In genomic region chr16:94782110-94782946, GRCm38 (mm10) we compare ENCODE assay signal across 9 mouse cellular contexts.
A peak's percentile ranks its signal among the peaks of the same experiment; 100 is the strongest.
DNase-seq lines count a peak whose midpoint lies in the region; ATAC-seq and TF ChIP-seq lines count a peak whose summit lies in the region.
"Had no signal": no experiment of that assay in that cellular context is flagged by ENCODE, and none has a peak within 500 bp of the region (broad histone marks: within the 10 kb centered on the region; RNA-seq: fewer than 3 reads in every experiment).

No protein-coding gene starts in this region.

- TF ChIP-seq EP300 in heart, adult 2 months (IDR thresholded peaks at IDR 0.05; ENCODE audit: insufficient read depth, low read depth, low read length), result no peak

- no peak overlapping the region for H3K4me3 ChIP-seq in midbrain, embryonic 13.5 days (replicated peaks)
- H3K4me3 ChIP-seq in midbrain, embryonic 11.5 days (ENCODE audit: low read depth, low read length), result no peak overlapping the region
- no peak overlapping the region for H3K4me3 ChIP-seq in stomach, embryonic 14.5 days (ENCODE audit: low read depth, low read length)
- no peak overlapping the region for H3K4me3 ChIP-seq in heart, embryonic 10.5 days
- no peak overlapping the region for H3K4me3 ChIP-seq in heart, adult 2 months

- TF ChIP-seq POLR2A in heart, adult 2 months (IDR thresholded peaks at IDR 0.05; ENCODE audit: insufficient read depth, low read depth, low read length), result no peak

- ATAC-seq in midbrain, embryonic 13.5 days, result 0 out of 2 replicates have a peak, but pooled peaks have one; percentile 43
- no peak for ATAC-seq in midbrain, embryonic 11.5 days (ENCODE audit: low FRiP score)
- ATAC-seq in stomach, embryonic 14.5 days (ENCODE audit: insufficient number of reproducible peaks, insufficient read depth, low FRiP score, low read depth), result peak; percentile 37; the same call in 1 of the 2 replicates

- peak; percentile 25 for DNase-seq in cerebellum, adult 8-10 months
- no peak for DNase-seq in cerebellum, adult 11-12 months
- DNase-seq in midbrain, embryonic 11.5 days (ENCODE audit: low spot score, missing footprints), result no peak
- peak; percentile 57 to 60 for DNase-seq in layer of hippocampus, postnatal 36 days
- DNase-seq in heart, embryonic 10.5 days (ENCODE audit: low spot score), result no peak
- DNase-seq in heart, adult 2 months, result no peak
- DNase-seq: adrenal gland, adult 8-10 months had no signal

- H3K79me2 ChIP-seq in heart, adult 2 months (replicated peaks; ENCODE audit: control insufficient read depth, insufficient read depth, low read length), result no peaks in the 10 kb centered on the region

- no peak overlapping the region for H3K9ac ChIP-seq in midbrain, embryonic 13.5 days (replicated peaks)
- H3K9ac ChIP-seq in midbrain, embryonic 11.5 days (ENCODE audit: low read length), result no peak overlapping the region
- no peak overlapping the region for H3K9ac ChIP-seq in stomach, embryonic 14.5 days (replicated peaks; ENCODE audit: low read depth, low read length)
- H3K9ac ChIP-seq in heart, adult 2 months (ENCODE audit: low read depth, low read length), result no peak overlapping the region

- TF ChIP-seq CTCF in heart, adult 2 months (IDR thresholded peaks at IDR 0.05), result no peak

- H3K27me3 ChIP-seq in midbrain, embryonic 13.5 days, result peaks cover 7% of the 10 kb centered on the region
- no peaks in the 10 kb centered on the region for H3K27me3 ChIP-seq in midbrain, embryonic 11.5 days (ENCODE audit: control insufficient read depth, insufficient read depth, low read length)
- no peaks in the 10 kb centered on the region for H3K27me3 ChIP-seq in stomach, embryonic 14.5 days (ENCODE audit: control insufficient read depth, insufficient read depth, low read length)
- H3K27me3 ChIP-seq in heart, embryonic 10.5 days (ENCODE audit: insufficient read depth, poor library complexity, severe bottlenecking), result 0 out of 2 replicates have a peak, but pooled peaks cover 2% of the 10 kb centered on the region
- no peaks in the 10 kb centered on the region for H3K27me3 ChIP-seq in heart, adult 2 months (ENCODE audit: control insufficient read depth, insufficient read depth, low read length)

- H3K4me2 ChIP-seq in midbrain, embryonic 13.5 days (replicated peaks), result peak overlapping the region; percentile 30
- H3K4me2 ChIP-seq in midbrain, embryonic 11.5 days, result no peak overlapping the region
- H3K4me2 ChIP-seq in stomach, embryonic 14.5 days (replicated peaks; ENCODE audit: low read depth, low read length), result no peak overlapping the region

- WGBS in midbrain, embryonic 13.5 days, result 69% methylated on average over 24 of the region's 24 CpGs
- WGBS in midbrain, embryonic 11.5 days, result 81% methylated on average over 24 of the region's 24 CpGs
- 72% methylated on average over 24 of the region's 24 CpGs for WGBS in stomach, embryonic 14.5 days
- WGBS in heart, embryonic 10.5 days, result 82% methylated on average over 24 of the region's 24 CpGs
- 77% methylated on average over 24 of the region's 24 CpGs for WGBS in heart, adult 2 months

- H3K4me1 ChIP-seq in midbrain, embryonic 13.5 days (replicated peaks), result 0 out of 2 replicates have a peak, but pooled peaks cover 11% of the 10 kb centered on the region
- no peaks in the 10 kb centered on the region for H3K4me1 ChIP-seq in midbrain, embryonic 11.5 days (ENCODE audit: control insufficient read depth, insufficient read depth, low read length)
- H3K4me1 ChIP-seq in stomach, embryonic 14.5 days (ENCODE audit: control insufficient read depth, insufficient read depth, low read length), result no peaks in the 10 kb centered on the region
- no peaks in the 10 kb centered on the region for H3K4me1 ChIP-seq in heart, embryonic 10.5 days
- H3K4me1 ChIP-seq in heart, adult 2 months (ENCODE audit: control insufficient read depth, insufficient read depth, low read length), result no peaks in the 10 kb centered on the region

- no peaks in the 10 kb centered on the region for H3K9me3 ChIP-seq in midbrain, embryonic 13.5 days
- no peaks in the 10 kb centered on the region for H3K9me3 ChIP-seq in midbrain, embryonic 11.5 days (ENCODE audit: control insufficient read depth, low read length)
- no peaks in the 10 kb centered on the region; the same call in 1 of the 2 replicates for H3K9me3 ChIP-seq in stomach, embryonic 14.5 days (ENCODE audit: control insufficient read depth, low read depth, low read length)
- H3K9me3 ChIP-seq in heart, embryonic 10.5 days, result no peaks in the 10 kb centered on the region

- H3K36me3 ChIP-seq in midbrain, embryonic 13.5 days, result no peaks in the 10 kb centered on the region
- H3K36me3 ChIP-seq in midbrain, embryonic 11.5 days (ENCODE audit: control insufficient read depth, insufficient read depth, low read length), result no peaks in the 10 kb centered on the region
- no peaks in the 10 kb centered on the region for H3K36me3 ChIP-seq in stomach, embryonic 14.5 days (ENCODE audit: control insufficient read depth, insufficient read depth, low read length)
- H3K36me3 ChIP-seq in heart, embryonic 10.5 days, result no peaks in the 10 kb centered on the region
- no peaks in the 10 kb centered on the region for H3K36me3 ChIP-seq in heart, adult 2 months (ENCODE audit: control insufficient read depth, insufficient read depth, low read length)

- intact Hi-C loops in heart, adult 2 months (cut with DNase I), result no loop called here

- H3K27ac ChIP-seq in midbrain, embryonic 13.5 days, result no peak overlapping the region
- H3K27ac ChIP-seq in midbrain, embryonic 11.5 days (ENCODE audit: low read depth, low read length), result no peak overlapping the region
- H3K27ac ChIP-seq in stomach, embryonic 14.5 days (ENCODE audit: low read length), result no peak overlapping the region
- no peak overlapping the region for H3K27ac ChIP-seq in heart, embryonic 10.5 days
- no peak overlapping the region for H3K27ac ChIP-seq in heart, adult 2 months

Comparison
In these comparisons a context has a peak if more than half of its experiments do, and no peak if none do; other contexts are left out.
1. DNase-seq: peak in cerebellum, adult 8-10 months (single experiment) and layer of hippocampus, postnatal 36 days (2 of 2); none in cerebellum, adult 11-12 months (single experiment), midbrain, embryonic 11.5 days (single experiment), heart, embryonic 10.5 days (single experiment) and heart, adult 2 months (0 of 2).